Mouse (Mus musculus): ENCODE measurements around the gene Srgn.

DNA sequence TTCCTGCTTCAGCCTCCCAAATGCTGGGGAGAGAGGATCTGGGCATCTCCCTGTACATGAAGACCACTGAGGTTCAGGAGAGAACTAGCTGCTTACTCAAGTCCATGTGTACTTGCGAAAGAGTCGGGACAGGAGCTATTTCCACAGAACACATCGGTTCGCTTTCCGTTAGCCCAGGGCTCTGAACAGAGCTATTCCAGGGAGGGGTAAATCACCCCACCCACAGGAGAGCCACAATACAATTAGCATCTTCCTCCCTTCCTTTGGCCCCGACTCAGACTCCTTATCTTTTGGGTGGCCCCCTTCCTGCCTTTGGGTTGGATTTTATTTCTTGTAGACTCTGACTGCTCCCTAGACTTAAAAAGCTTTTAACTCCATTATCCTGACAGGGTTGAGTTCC is 9.7 kb downstream of the Srgn start:
- TF ChIP-seq POLR2A (IDR thresholded peaks at IDR 0.05; ENCODE audit: low read depth, low read length) (no peak), CTCF (IDR thresholded peaks at IDR 0.05; ENCODE audit: extremely low read depth, insufficient read depth, insufficient read length, insufficient replicate concordance) (no peak)

Measured in spleen, adult 2 months (tissue).